Mouse (Mus musculus): Measurements from ENCODE around the gene Rsph3b. TPM values are rescaled to one million over a fixed set of nuclear protein-coding genes. Genes with fewer than 3 reads are reported as not detected.

Gene Rsph3b
- total and polyA plus RNA-seq, 3 experiments: 6.8 to 14.7 TPM; not detected in 1

- Histone ChIP-seq H3K27me3 (ENCODE audit: control insufficient read depth in 1 of 2, insufficient read depth in 2 of 2, low read length in 2 of 2) (peaks cover 0 to 2% of the 10 kb centered on the region in 2 experiments; a peak in 1 of 4 replicates), H3K9me3 (replicated peaks; ENCODE audit: insufficient read depth, low read length) (no peaks in the 10 kb centered on the region), H3K36me3 (ENCODE audit: control insufficient read depth in 1 of 2, insufficient read depth in 2 of 2, low read length in 2 of 2) (no peaks in the 10 kb centered on the region), H3K79me2 (ENCODE audit: control insufficient read depth, insufficient read depth, low read length, poor library complexity) (no peaks in the 10 kb centered on the region), H3K9ac (ENCODE audit: control insufficient read depth, low read depth, low read length, poor library complexity, severe bottlenecking) (no peak overlapping the region), H3K27ac (ENCODE audit: control insufficient read depth, low read depth, low read length) (no peak overlapping the region), H3K4me3 (ENCODE audit: control insufficient read depth in 1 of 2, insufficient read depth in 1 of 2, low read depth in 2 of 2, low read length in 2 of 2) (no peak overlapping the region), H3K4me1 (ENCODE audit: control insufficient read depth in 1 of 2, insufficient read depth in 2 of 2, low read length in 2 of 2) (no peaks in the 10 kb centered on the region; a peak in 1 of 4 replicates)
- DNase-seq (ENCODE audit: low read depth, low spot score): no peak
- no peak for TF ChIP-seq POLR2AphosphoS2 (IDR thresholded peaks at IDR 0.05; ENCODE audit: low read length)
- no peak for TF ChIP-seq POLR2AphosphoS5 (IDR thresholded peaks at IDR 0.05; ENCODE audit: borderline replicate concordance, low read depth, low read length)
- TF ChIP-seq E2F4 (IDR thresholded peaks at IDR 0.05; ENCODE audit: borderline replicate concordance, low read depth, low read length): no peak
- TF ChIP-seq ZC3H11A (IDR thresholded peaks at IDR 0.05; ENCODE audit: low read depth, low read length): no peak
- TF ChIP-seq CTCF (IDR thresholded peaks at IDR 0.05 in 2 of 3, conservative IDR thresholded peaks at IDR 0.05 in 1 of 3; ENCODE audit: control insufficient read depth in 1 of 3, insufficient read depth in 1 of 3, low read depth in 2 of 3, low read length in 3 of 3, poor library complexity in 1 of 3, severe bottlenecking in 1 of 3): no peak
- TF ChIP-seq BHLHE40 (IDR thresholded peaks at IDR 0.05; ENCODE audit: borderline replicate concordance, low read depth, low read length): no peak
- no peak for TF ChIP-seq ZNF384 (IDR thresholded peaks at IDR 0.05; ENCODE audit: low read depth, low read length)
Observed at GRCm38 (mm10) chr17:6864869-6865268, 83.6 kb downstream of the Rsph3b start.

GRCm38 (mm10) chr17:6863521-6863920 lies 85.0 kb downstream of the Rsph3b start:
- no peaks in the 10 kb centered on the region for H3K79me2 ChIP-seq (ENCODE audit: control insufficient read depth, insufficient read depth, low read length, poor library complexity)
- TF ChIP-seq RCOR1 (IDR thresholded peaks at IDR 0.05; ENCODE audit: low read depth, low read length): no peak
- TF ChIP-seq POLR2A (IDR thresholded peaks at IDR 0.05; ENCODE audit: control insufficient read depth in 1 of 2, insufficient read depth in 1 of 2, low read depth in 1 of 2, low read length in 2 of 2, poor library complexity in 1 of 2): no peak
- no peak for TF ChIP-seq BHLHE40 (IDR thresholded peaks at IDR 0.05; ENCODE audit: borderline replicate concordance, low read depth, low read length)
- TF ChIP-seq POLR2AphosphoS5 (IDR thresholded peaks at IDR 0.05; ENCODE audit: borderline replicate concordance, low read depth, low read length): no peak
- TF ChIP-seq USF1 (IDR thresholded peaks at IDR 0.05; ENCODE audit: low read depth, low read length): no peak
- no peak for TF ChIP-seq ZC3H11A (IDR thresholded peaks at IDR 0.05; ENCODE audit: low read depth, low read length)
- TF ChIP-seq MYB (IDR thresholded peaks at IDR 0.05; ENCODE audit: low read depth, low read length): no peak
- TF ChIP-seq NRF1 (IDR thresholded peaks at IDR 0.05; ENCODE audit: insufficient read depth, low read depth, low read length, poor library complexity, severe bottlenecking): no peak
- TF ChIP-seq GABPA (IDR thresholded peaks at IDR 0.05; ENCODE audit: low read depth, low read length): no peak
- TF ChIP-seq TCF12 (IDR thresholded peaks at IDR 0.05; ENCODE audit: low read depth, low read length): no peak
- TF ChIP-seq MAFK (IDR thresholded peaks at IDR 0.05; ENCODE audit: borderline replicate concordance, low read depth, low read length): no peak
- no peak for TF ChIP-seq MEF2A (IDR thresholded peaks at IDR 0.05; ENCODE audit: extremely low read depth, insufficient replicate concordance, low read depth, low read length, poor library complexity, severe bottlenecking)
- no peak for TF ChIP-seq ELF1 (IDR thresholded peaks at IDR 0.05; ENCODE audit: low read depth, low read length)
- no peak for TF ChIP-seq E2F4 (IDR thresholded peaks at IDR 0.05; ENCODE audit: borderline replicate concordance, low read depth, low read length)
- TF ChIP-seq ZNF384 (IDR thresholded peaks at IDR 0.05; ENCODE audit: low read depth, low read length): no peak
- TF ChIP-seq SIN3A (IDR thresholded peaks at IDR 0.05; ENCODE audit: low read length): no peak
- no peak for TF ChIP-seq MYC (IDR thresholded peaks at IDR 0.05; ENCODE audit: low read depth, low read length)
- TF ChIP-seq ZKSCAN1 (IDR thresholded peaks at IDR 0.05; ENCODE audit: low read depth, low read length): no peak
- TF ChIP-seq MXI1 (IDR thresholded peaks at IDR 0.05; ENCODE audit: low read depth, low read length): no peak
- DNase-seq (ENCODE audit: low read depth, low spot score): no peak
- H3K4me3 ChIP-seq (ENCODE audit: control insufficient read depth in 1 of 2, insufficient read depth in 1 of 2, low read depth in 2 of 2, low read length in 2 of 2): no peak overlapping the region
- no peaks in the 10 kb centered on the region for H3K9me3 ChIP-seq (replicated peaks; ENCODE audit: insufficient read depth, low read length)
- no peaks in the 10 kb centered on the region for H3K36me3 ChIP-seq (ENCODE audit: control insufficient read depth in 1 of 2, insufficient read depth in 2 of 2, low read length in 2 of 2)
- H3K9ac ChIP-seq (ENCODE audit: control insufficient read depth, low read depth, low read length, poor library complexity, severe bottlenecking): no peak overlapping the region
- H3K27me3 ChIP-seq (ENCODE audit: control insufficient read depth in 1 of 2, insufficient read depth in 2 of 2, low read length in 2 of 2): peaks cover 0 to 2% of the 10 kb centered on the region in 2 experiments; a peak in 1 of 4 replicates
- no peak overlapping the region for H3K27ac ChIP-seq (ENCODE audit: control insufficient read depth, low read depth, low read length)
- no peaks in the 10 kb centered on the region; a peak in 1 of 4 replicates for H3K4me1 ChIP-seq (ENCODE audit: control insufficient read depth in 1 of 2, insufficient read depth in 2 of 2, low read length in 2 of 2)
